Mouse (Mus musculus): ENCODE results near the gene Rnf227. TPM values are rescaled to one million over a fixed set of nuclear protein-coding genes. Genes with fewer than 3 reads are reported as not detected.

Rnf227 gene
- polyA plus RNA-seq, 1 experiment: 3.3 TPM

- H3K27me3 ChIP-seq (ENCODE audit: control insufficient read depth, insufficient read depth, low read length, poor library complexity, severe bottlenecking): peaks cover 1% of the 10 kb centered on the region
- no peaks in the 10 kb centered on the region for H3K4me1 ChIP-seq (ENCODE audit: control insufficient read depth, insufficient read depth, low read length)
- no peak overlapping the region for H3K27ac ChIP-seq (ENCODE audit: insufficient read depth, low read length)
- no peaks in the 10 kb centered on the region for H3K9me3 ChIP-seq (replicated peaks; ENCODE audit: control insufficient read depth, insufficient read depth, low read length, poor library complexity, severe bottlenecking)
- H3K9ac ChIP-seq (ENCODE audit: low read depth, poor library complexity, severe bottlenecking): no peak overlapping the region
- no peaks in the 10 kb centered on the region for H3K36me3 ChIP-seq (ENCODE audit: control insufficient read depth, insufficient read depth, low read length, poor library complexity, severe bottlenecking)
- H3K4me3 ChIP-seq (ENCODE audit: low read depth, low read length): no peak overlapping the region
- no peak for TF ChIP-seq POLR2A (IDR thresholded peaks at IDR 0.05; ENCODE audit: insufficient read depth, low read length)
- TF ChIP-seq EP300 (IDR thresholded peaks at IDR 0.05; ENCODE audit: insufficient read depth, low read depth, low read length): no peak
- no peak for TF ChIP-seq CTCF (IDR thresholded peaks at IDR 0.05; ENCODE audit: low read depth, low read length)
Observed at GRCm38 (mm10) chr11:69332713-69333253, 7.5 kb upstream of the Rnf227 start.

- Histone ChIP-seq H3K4me1 (ENCODE audit: control insufficient read depth, insufficient read depth, low read length) (no peaks in the 10 kb centered on the region), H3K4me3 (ENCODE audit: low read depth, low read length) (no peak overlapping the region), H3K9me3 (replicated peaks; ENCODE audit: control insufficient read depth, insufficient read depth, low read length, poor library complexity, severe bottlenecking) (no peaks in the 10 kb centered on the region), H3K27ac (ENCODE audit: insufficient read depth, low read length) (no peak overlapping the region), H3K27me3 (ENCODE audit: control insufficient read depth, insufficient read depth, low read length, poor library complexity, severe bottlenecking) (peaks cover 2% of the 10 kb centered on the region; the same call in 1 of the 2 replicates), H3K36me3 (ENCODE audit: control insufficient read depth, insufficient read depth, low read length, poor library complexity, severe bottlenecking) (no peaks in the 10 kb centered on the region), H3K9ac (ENCODE audit: low read depth, poor library complexity, severe bottlenecking) (no peak overlapping the region)
- TF ChIP-seq EP300 (IDR thresholded peaks at IDR 0.05; ENCODE audit: insufficient read depth, low read depth, low read length) (no peak), POLR2A (IDR thresholded peaks at IDR 0.05; ENCODE audit: insufficient read depth, low read length) (no peak), CTCF (IDR thresholded peaks at IDR 0.05; ENCODE audit: low read depth, low read length) (no peak)
Observed at GRCm38 (mm10) chr11:69333922-69334321, 6.3 kb upstream of the Rnf227 start.

GRCm38 (mm10) chr11:69334796-69335195, 5.5 kb upstream of the Rnf227 start:
- Histone ChIP-seq H3K27me3 (ENCODE audit: control insufficient read depth, insufficient read depth, low read length, poor library complexity, severe bottlenecking) (peaks cover 5% of the 10 kb centered on the region), H3K9me3 (replicated peaks; ENCODE audit: control insufficient read depth, insufficient read depth, low read length, poor library complexity, severe bottlenecking) (no peaks in the 10 kb centered on the region), H3K4me3 (ENCODE audit: low read depth, low read length) (no peak overlapping the region), H3K9ac (ENCODE audit: low read depth, poor library complexity, severe bottlenecking) (no peak overlapping the region), H3K4me1 (ENCODE audit: control insufficient read depth, insufficient read depth, low read length) (no peaks in the 10 kb centered on the region), H3K36me3 (ENCODE audit: control insufficient read depth, insufficient read depth, low read length, poor library complexity, severe bottlenecking) (no peaks in the 10 kb centered on the region), H3K27ac (ENCODE audit: insufficient read depth, low read length) (no peak overlapping the region)
- no peak for TF ChIP-seq POLR2A (IDR thresholded peaks at IDR 0.05; ENCODE audit: insufficient read depth, low read length)
- no peak for TF ChIP-seq CTCF (IDR thresholded peaks at IDR 0.05; ENCODE audit: low read depth, low read length)
- no peak for TF ChIP-seq EP300 (IDR thresholded peaks at IDR 0.05; ENCODE audit: insufficient read depth, low read depth, low read length)

GRCm38 (mm10) chr11:69346441-69346840, 6.2 kb downstream of the Rnf227 start:
- Histone ChIP-seq H3K27ac (ENCODE audit: insufficient read depth, low read length) (no peak overlapping the region), H3K27me3 (ENCODE audit: control insufficient read depth, insufficient read depth, low read length, poor library complexity, severe bottlenecking) (no peaks in the 10 kb centered on the region), H3K4me3 (ENCODE audit: low read depth, low read length) (peak overlapping the region; percentile 43), H3K36me3 (ENCODE audit: control insufficient read depth, insufficient read depth, low read length, poor library complexity, severe bottlenecking) (no peaks in the 10 kb centered on the region), H3K4me1 (ENCODE audit: control insufficient read depth, insufficient read depth, low read length) (no peaks in the 10 kb centered on the region), H3K9ac (ENCODE audit: low read depth, poor library complexity, severe bottlenecking) (peak overlapping the region; percentile 41), H3K9me3 (replicated peaks; ENCODE audit: control insufficient read depth, insufficient read depth, low read length, poor library complexity, severe bottlenecking) (no peaks in the 10 kb centered on the region)
- TF ChIP-seq CTCF (IDR thresholded peaks at IDR 0.05; ENCODE audit: low read depth, low read length): no peak
- no peak for TF ChIP-seq EP300 (IDR thresholded peaks at IDR 0.05; ENCODE audit: insufficient read depth, low read depth, low read length)
- TF ChIP-seq POLR2A (IDR thresholded peaks at IDR 0.05; ENCODE audit: insufficient read depth, low read length): no peak

GRCm38 (mm10) chr11:69356544-69356943, 16.3 kb downstream of the Rnf227 start:
- Histone ChIP-seq H3K9me3 (replicated peaks; ENCODE audit: control insufficient read depth, insufficient read depth, low read length, poor library complexity, severe bottlenecking) (no peaks in the 10 kb centered on the region), H3K4me3 (ENCODE audit: low read depth, low read length) (no peak overlapping the region), H3K4me1 (ENCODE audit: control insufficient read depth, insufficient read depth, low read length) (no peaks in the 10 kb centered on the region), H3K27me3 (ENCODE audit: control insufficient read depth, insufficient read depth, low read length, poor library complexity, severe bottlenecking) (no peaks in the 10 kb centered on the region), H3K27ac (ENCODE audit: insufficient read depth, low read length) (no peak overlapping the region), H3K36me3 (ENCODE audit: control insufficient read depth, insufficient read depth, low read length, poor library complexity, severe bottlenecking) (no peaks in the 10 kb centered on the region), H3K9ac (ENCODE audit: low read depth, poor library complexity, severe bottlenecking) (no peak overlapping the region)
- no peak for TF ChIP-seq POLR2A (IDR thresholded peaks at IDR 0.05; ENCODE audit: insufficient read depth, low read length)
- TF ChIP-seq EP300 (IDR thresholded peaks at IDR 0.05; ENCODE audit: insufficient read depth, low read depth, low read length): no peak
- no peak for TF ChIP-seq CTCF (IDR thresholded peaks at IDR 0.05; ENCODE audit: low read depth, low read length)

- H3K36me3 ChIP-seq (ENCODE audit: control insufficient read depth, insufficient read depth, low read length, poor library complexity, severe bottlenecking): no peaks in the 10 kb centered on the region
- no peak overlapping the region for H3K27ac ChIP-seq (ENCODE audit: insufficient read depth, low read length)
Observed at GRCm38 (mm10) chr11:69357690-69358089, 17.4 kb downstream of the Rnf227 start.

More at GRCm38 (mm10) chr11:69357690-69358089, 17.4 kb downstream of the Rnf227 start:
- TF ChIP-seq EP300 (IDR thresholded peaks at IDR 0.05; ENCODE audit: insufficient read depth, low read depth, low read length): no peak
- TF ChIP-seq POLR2A (IDR thresholded peaks at IDR 0.05; ENCODE audit: insufficient read depth, low read length): no peak
- TF ChIP-seq CTCF (IDR thresholded peaks at IDR 0.05; ENCODE audit: low read depth, low read length): no peak
- Histone ChIP-seq H3K27me3 (ENCODE audit: control insufficient read depth, insufficient read depth, low read length, poor library complexity, severe bottlenecking) (no peaks in the 10 kb centered on the region), H3K4me3 (ENCODE audit: low read depth, low read length) (no peak overlapping the region), H3K9ac (ENCODE audit: low read depth, poor library complexity, severe bottlenecking) (no peak overlapping the region), H3K4me1 (ENCODE audit: control insufficient read depth, insufficient read depth, low read length) (no peaks in the 10 kb centered on the region), H3K9me3 (replicated peaks; ENCODE audit: control insufficient read depth, insufficient read depth, low read length, poor library complexity, severe bottlenecking) (no peaks in the 10 kb centered on the region)
